Mouse (Mus musculus) olfactory bulb, adult 2 months (tissue): Measurements from ENCODE around the gene Lrrc73.

Source experiments
- CTCF ChIP-seq: fragments of 200-500 bp; IDR thresholded peaks from 2 replicates; pipeline ENCODE4 v1.5.1; 2012; ENCODE audit warnings: low read depth, mild to moderate bottlenecking, low read length, moderate library complexity; ENCODE audit not compliant: insufficient read depth
- POLR2A ChIP-seq: fragments of 200-500 bp; IDR thresholded peaks from 2 replicates; pipeline ENCODE4 v1.6.1; 2012; ENCODE audit warnings: mild to moderate bottlenecking, low read depth, low read length, moderate library complexity; ENCODE audit not compliant: insufficient read depth

DNA sequence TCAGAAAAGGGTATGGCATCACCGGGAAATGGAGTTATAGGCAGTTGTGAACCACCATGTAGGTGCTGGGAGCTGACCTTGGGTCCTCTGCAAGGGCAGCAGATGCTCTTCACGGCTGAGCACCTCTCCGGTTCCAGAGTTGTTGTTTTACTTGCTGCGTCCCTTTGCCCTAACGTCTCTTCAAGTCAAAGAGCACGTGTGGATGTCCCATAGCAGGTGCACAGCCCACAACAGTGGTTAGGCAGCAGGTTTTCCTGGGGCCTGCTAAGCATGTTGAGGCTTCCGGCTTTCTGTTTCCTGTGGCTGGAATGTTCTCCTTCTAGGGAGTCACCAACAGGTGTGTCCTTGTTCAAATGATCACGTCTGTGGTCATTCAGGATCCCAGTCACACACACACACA is 30.6 kb downstream of the Lrrc73 start:
- TF ChIP-seq CTCF (no peak), POLR2A (no peak)
